Mouse (Mus musculus) fat pad, adult 2 months (tissue): ENCODE results near the gene Iscu.

Experiments used
- DNase-seq: peaks from one replicate; pipeline ENCODE4 v3.0.0-alpha.2; 2011; ENCODE audit warnings: low read depth, low spot score; ENCODE audit errors: extremely low read depth

Gene Iscu

GRCm38 (mm10) chr5:113772450-113772895, at the start of gene Iscu, which contains the start of gene Sart3:
Gene Iscu, plus strand, starts transcription at chr5:113772748.
Gene Sart3, minus strand, starts transcription at chr5:113772510.
- DNase-seq: peak; percentile 21

GRCm38 (mm10) chr5:113723567-113724237, 48.8 kb upstream of the Iscu start:
- DNase-seq: no peak

GRCm38 (mm10) chr5:113724446-113724845, 48.1 kb upstream of the Iscu start, which contains the start of gene 1700069L16Rik:
Gene 1700069L16Rik, minus strand, starts transcription at chr5:113724772.
- DNase-seq: no peak

DNA sequence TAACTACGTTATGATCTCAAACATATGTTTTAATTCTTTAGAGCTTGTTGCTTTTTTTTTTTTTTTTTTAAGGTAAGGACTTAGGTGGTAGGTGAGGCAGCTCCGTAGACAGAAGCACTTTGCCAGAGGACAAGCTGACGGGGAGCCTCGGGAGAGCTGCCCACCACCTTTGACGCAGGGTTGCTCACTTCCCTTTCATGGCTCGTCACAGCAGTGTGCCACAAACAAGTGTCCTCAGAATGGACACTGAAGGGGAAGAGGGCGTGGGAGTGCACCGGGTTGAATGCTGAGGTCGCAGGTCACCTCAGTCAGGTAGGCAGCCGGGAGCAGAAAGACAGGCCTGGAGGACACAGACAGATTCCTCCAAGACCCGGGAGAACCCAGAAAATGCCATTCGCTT, 47.1 kb upstream of the Iscu start:
- no peak for DNase-seq

GRCm38 (mm10) chr5:113726618-113727017, 45.9 kb upstream of the Iscu start:
- DNase-seq: no peak

- DNase-seq: no peak
Observed at GRCm38 (mm10) chr5:113727238-113727637, 45.3 kb upstream of the Iscu start.

DNA sequence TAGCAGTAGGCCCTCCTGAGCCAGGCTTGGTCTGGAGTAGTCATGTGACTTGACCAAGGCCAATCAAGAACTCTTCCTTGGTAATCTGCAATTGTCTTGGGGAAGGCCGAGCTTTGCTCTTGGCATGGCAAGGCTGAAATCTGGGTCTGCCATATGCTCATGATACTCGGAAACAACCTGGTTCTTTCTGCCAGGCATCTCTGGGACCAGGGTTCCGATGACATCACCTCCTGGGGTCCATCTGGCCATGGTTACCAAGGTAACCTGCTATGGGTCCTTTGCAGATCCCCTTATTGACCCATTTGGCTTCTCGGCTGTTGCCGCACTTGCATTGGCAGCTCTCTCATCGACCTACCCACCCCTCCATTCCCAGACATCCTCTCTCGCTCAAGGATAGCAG, 44.5 kb upstream of the Iscu start:
- DNase-seq: no peak

DNA sequence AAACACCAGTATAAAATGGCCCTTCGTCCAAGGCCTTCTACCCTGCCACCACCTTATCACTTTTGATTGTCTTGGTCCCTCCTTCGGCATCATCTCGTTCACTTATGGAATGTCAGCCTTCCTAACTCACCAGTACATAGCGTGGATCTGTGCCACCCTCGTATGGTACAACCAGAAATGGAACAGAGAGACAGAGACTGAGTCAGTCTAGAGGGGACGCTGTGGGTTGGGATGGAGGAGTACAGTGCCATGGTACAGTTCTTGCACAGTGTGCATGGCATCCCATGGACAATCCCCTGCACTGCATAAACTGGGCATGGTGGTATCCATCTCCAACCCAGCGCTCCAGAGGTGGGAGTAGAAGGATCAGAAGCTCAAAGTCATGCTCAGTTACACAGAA, 43.9 kb upstream of the Iscu start:
- no peak for DNase-seq

DNA sequence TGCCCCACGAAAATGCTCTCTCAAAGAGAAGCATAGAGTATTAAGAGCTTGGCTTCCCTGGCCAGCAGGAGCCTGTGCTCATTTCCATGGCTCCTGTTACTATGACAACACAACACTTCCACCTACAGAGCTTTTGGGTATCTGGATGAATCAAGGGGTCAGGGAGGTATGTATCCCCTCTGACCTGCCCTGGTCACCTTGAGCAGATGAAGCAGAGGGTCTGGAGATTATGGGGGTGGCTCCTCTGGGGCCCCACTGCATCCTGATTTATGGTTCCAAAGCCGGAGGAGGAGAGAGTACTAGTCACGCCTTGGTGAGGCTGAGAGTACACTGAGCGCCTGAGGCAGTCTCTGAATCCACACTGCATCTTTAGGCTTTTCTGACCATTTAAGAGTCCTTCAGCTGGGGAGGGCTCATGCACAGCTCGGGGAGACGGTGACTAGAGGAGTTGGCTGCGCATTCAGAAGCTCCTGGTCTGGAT, 41.9 kb upstream of the Iscu start:
- DNase-seq: no peak

- DNase-seq: no peak
Observed at GRCm38 (mm10) chr5:113731174-113731573, 41.4 kb upstream of the Iscu start.

GRCm38 (mm10) chr5:113732182-113732581, 40.4 kb upstream of the Iscu start:
- no peak for DNase-seq

DNA sequence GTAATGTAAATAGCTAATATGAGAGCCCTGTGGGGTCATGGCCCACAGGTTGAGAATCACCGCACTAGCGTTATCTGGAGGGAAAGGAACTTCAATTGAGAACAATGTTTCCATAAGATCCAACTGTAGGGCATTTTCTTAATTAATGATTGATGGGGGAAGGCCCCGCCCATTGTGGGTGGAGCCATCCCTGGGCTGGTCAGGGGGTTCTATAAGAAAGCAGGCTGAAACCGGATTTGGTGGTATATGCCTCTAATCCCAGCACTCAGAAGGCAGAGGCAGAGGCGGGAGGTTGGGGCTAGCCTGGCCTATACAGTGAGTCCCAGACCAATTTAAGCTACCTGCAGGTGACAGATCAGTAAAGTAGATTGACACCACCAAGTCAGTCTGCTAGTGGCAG, 38.2 kb upstream of the Iscu start:
- no peak for DNase-seq

DNA sequence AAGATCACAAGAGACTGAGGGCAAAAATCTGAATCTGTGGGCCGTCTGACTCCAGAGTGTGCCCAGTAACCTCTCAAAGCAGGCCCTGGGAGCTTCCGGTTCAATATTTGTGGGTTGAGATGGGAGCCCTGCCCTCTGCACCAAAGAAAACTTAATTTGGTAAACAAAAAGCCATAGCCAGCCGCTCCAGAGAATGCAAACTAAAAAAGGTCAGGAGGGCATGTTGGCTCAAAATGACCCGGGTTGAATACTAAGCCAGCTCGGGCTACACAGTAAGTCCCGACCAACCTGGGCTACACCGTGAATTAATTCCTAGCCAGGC, 37.6 kb upstream of the Iscu start:
- no peak for DNase-seq

DNA sequence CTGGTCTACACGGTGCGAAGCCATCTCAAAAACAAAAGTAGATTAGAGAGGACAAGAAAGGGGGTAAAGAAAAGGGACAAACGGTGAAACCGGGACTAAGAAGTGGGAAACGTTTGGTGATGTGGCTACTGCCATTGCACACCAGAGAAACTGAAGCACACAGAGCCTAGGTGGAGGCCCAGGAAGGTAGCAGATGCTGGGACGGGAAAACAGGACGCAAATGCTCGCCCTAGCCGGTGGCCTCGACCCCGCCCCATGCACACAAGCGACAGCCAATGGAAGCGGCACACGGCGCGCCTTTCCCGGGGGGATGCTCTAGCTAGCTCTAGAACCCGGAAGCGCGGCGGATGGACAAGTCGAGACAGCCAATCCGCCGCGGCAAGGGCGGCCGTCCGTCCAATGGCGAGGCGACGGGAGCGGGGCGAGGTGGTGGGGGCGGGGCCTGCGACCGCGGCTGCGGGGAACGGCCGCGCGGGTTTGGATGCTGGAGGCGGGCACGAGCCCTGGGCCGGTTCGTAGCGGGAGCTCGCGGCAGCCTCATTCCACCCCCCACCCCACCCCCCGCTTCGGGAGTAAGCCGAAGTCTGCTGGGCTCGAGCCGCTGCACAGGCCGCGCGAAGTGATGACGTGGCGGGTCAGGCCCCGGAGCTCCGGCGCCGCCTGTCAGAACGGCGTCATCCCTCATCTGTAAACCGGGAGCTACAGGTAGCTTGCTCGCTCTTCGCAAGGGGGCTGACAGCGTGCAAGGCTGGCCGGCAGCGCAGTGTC, 37.0 kb upstream of the Iscu start, which contains the start of gene Ficd:
TSS of gene Ficd (plus strand) at position 459 of the 768 bp plus-strand sequence.
- peak; percentile 57 for DNase-seq

GRCm38 (mm10) chr5:113736113-113736502, 36.4 kb upstream of the Iscu start:
- DNase-seq: no peak

DNA sequence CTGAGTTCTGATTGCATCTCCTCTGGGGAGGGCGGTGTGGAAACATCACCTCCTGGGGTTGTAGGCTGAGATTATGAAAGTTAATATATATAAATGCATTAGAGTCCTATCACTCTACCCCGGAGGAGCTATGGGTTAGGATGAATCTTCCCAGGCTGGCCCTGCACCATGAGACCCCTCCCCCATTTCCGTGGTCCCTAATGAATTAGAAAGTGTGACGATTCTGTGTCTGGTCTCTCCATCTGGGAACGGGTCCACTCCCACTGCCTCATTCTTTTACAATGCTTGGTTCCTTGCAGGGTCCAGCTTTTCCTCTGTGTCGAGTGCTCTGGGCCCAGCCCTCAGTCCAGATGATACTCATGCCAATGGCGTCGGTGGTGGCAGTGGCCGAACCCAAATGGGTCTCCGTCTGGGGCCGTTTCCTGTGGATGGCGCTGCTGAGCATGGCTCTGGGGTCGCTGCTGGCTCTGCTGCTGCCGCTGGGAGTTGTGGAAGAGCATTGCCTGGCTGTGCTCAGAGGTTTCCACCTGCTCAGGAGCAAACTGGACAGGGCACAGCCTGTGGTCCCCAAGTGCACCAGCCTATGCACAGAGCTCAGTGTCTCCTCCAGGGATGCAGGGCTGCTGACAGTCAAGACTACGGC, 35.9 kb upstream of the Iscu start:
- no peak for DNase-seq

DNA sequence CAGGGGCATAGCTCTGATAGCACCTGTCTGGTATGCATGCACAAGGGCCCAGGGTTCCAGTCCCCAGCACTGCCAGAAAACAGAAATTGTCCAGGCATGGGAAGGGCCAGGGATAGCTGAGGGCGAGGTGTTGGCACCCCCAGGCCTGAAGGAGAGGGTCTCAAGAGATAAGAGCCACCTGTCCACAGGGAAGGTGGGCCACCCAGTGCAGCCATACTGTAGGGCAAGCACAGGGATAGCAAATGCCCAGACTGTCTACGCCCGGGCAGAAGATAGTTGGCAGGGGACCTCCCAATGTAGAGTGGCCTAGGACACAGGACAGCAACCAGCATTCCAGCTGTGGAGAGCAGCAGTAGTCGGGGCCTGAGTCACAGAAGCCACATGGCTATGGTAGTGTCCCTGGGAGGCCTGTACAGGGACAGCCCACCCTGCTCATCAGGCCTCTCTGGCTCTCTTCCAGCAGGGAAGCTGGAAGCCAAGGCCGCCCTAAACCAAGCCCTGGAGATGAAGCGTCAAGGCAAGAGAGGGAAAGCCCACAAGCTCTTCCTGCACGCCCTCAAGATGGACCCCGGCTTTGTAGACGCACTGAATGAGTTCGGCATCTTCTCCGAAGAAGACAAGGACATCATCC, 34.8 kb upstream of the Iscu start:
- no peak for DNase-seq

DNA sequence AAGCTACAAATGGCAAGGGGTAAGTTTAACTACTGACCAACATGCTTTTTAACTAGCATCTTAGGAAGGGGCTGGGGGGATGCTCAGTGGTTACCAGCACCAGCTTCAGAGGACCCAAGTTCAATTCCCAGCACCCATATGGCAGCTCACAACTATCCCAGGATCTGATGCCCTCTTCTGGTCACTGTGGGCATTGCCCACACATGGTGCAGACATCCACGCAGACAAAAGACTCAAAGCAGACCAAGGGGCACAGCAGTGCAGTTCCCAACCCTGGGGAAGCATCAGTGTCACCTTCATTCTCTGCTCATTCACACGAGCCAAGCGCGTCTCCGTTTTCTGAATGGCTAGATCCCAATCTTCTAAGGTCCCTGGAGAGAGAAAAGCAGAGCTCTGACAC, 24.9 kb upstream of the Iscu start:
- no peak for DNase-seq

DNA sequence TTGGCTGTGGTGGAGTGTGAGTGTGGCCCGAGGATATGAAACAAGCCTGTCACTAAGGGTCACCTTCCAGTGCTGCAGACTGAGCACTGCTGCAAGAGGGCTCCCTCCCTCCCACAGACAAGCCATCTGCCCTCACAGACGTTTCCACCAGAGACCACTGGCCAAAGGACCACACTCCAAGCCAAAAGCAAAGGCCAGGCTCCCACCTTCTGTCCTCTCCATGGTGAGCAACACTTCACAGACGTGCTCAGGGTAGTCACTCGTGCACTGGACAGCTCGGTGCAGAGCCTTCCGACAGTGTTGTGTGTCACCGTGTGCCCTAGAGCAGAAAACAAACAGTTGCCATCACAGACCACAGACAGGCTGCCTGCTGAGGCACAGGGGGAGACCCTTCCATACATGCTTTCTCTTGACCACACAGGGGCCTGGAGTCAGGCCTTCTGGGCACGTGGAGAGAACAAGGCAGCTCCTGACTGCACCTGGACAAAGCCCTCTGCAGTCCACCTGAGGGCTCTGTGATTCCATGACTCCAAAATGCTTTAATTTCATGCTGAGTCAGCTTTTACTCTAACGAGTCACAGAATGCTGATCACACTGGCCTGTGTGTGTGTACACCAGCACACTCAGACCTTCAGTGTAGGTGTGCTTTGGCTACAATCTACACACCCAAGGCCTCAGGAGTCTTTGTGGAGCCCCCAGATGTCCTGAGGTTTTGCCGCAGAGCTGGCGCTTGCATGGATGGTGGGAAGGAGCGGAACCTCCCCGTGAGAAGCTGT, 23.8 kb upstream of the Iscu start:
- DNase-seq: no peak

- DNase-seq: no peak
Observed at GRCm38 (mm10) chr5:113751521-113752157, 20.9 kb upstream of the Iscu start.
